Mouse (Mus musculus) midbrain, postnatal 0 days (tissue): Measurements from ENCODE around the gene Myo18b. TPM values are rescaled to one million over a fixed set of nuclear protein-coding genes. Genes with fewer than 3 reads are reported as not detected.
A peak's percentile ranks its signal among the peaks of the same experiment; 100 is the strongest.

Experiments
- ATAC-seq: fragments of 200-750 bp; cut with Nextera tagmentation; 2 replicates; pipeline ENCODE4 v1.8.0; 2017; ENCODE audit warnings: moderate number of reproducible peaks, mild to moderate bottlenecking, moderate TSS enrichment, moderate library complexity; ENCODE audit not compliant: low FRiP score
- DNase-seq: peaks from one replicate; pipeline ENCODE4 v3.0.0-alpha.2; 2015; ENCODE audit warnings: low spot score
- H3K27ac ChIP-seq: fragments of 300-500 bp; sonication (generic); 2 replicates; pipeline ENCODE4 v1.5.1; 2014; ENCODE audit warnings: low read depth, mild to moderate bottlenecking, low read length, mixed read lengths
- H3K27me3 ChIP-seq: fragments of 300-500 bp; sonication (generic); 2 replicates; pipeline ENCODE4 v1.6.1; 2014; ENCODE audit warnings: low read length, control low read depth, mixed read lengths; ENCODE audit not compliant: insufficient read depth
- H3K36me3 ChIP-seq: fragments of 300-500 bp; sonication (generic); 2 replicates; pipeline ENCODE4 v1.6.1; 2014; ENCODE audit warnings: low read length, control low read depth, mixed read lengths; ENCODE audit not compliant: insufficient read depth
- H3K4me1 ChIP-seq: fragments of 300-500 bp; sonication (generic); 2 replicates; pipeline ENCODE4 v1.6.1; 2014; ENCODE audit warnings: mild to moderate bottlenecking, control low read depth, antibody characterized with exemption, low read length, mixed read lengths; ENCODE audit not compliant: insufficient read depth
- H3K4me2 ChIP-seq: fragments of 300-500 bp; sonication (generic); 2 replicates; pipeline ENCODE4 v1.6.1; 2014; ENCODE audit warnings: low read depth, mild to moderate bottlenecking, low read length, mixed read lengths; ENCODE audit not compliant: poor library complexity, severe bottlenecking
- H3K4me3 ChIP-seq: fragments of 300-500 bp; sonication (generic); 2 replicates; pipeline ENCODE4 v1.5.1; 2014; ENCODE audit warnings: low read depth, mild to moderate bottlenecking, low read length, moderate library complexity
- H3K9ac ChIP-seq: fragments of 300-500 bp; sonication (generic); replicated peaks from 2 replicates; pipeline ENCODE4 v1.6.1; 2014; ENCODE audit warnings: mild to moderate bottlenecking, low read length, moderate library complexity, mixed read lengths; ENCODE audit not compliant: poor library complexity, severe bottlenecking
- H3K9me3 ChIP-seq: fragments of 300-500 bp; sonication (generic); 2 replicates; pipeline ENCODE4 v1.6.1; 2016; ENCODE audit warnings: low read length, control low read depth
- CTCF ChIP-seq: IDR thresholded peaks from 2 replicates; pipeline ENCODE4 v1.5.1; 2016; ENCODE audit warnings: antibody characterized with exemption, mild to moderate bottlenecking
- WGBS: fragments of 180-500 bp; shearing (Covaris S2); extraction: QIAGEN DNeasy Blood & Tissue Kit; methylation state at CpG from one replicate; pipeline ENCODE4 v1.1.7; 2014; 5-methylcytosine and 5-hydroxymethylcytosine counted together
- polyA plus RNA-seq: library from polyadenylated mRNA; unstranded; fragments of >200 nt; fragmentation: Nextera tagmentation; extraction: Ambion mirVana; gene quantifications from 2 replicates; pipeline ENCODE4 v1.2.1, GENCODE M21; 2015
- total RNA-seq: library from RNA; depleted of rRNA; stranded (reverse); fragments of >200 nt; gene quantifications from 2 replicates; pipeline ENCODE4 v1.2.3, GENCODE M21; 2014

Myo18b gene
- total and polyA plus RNA-seq, 2 experiments from 2014 or later, result 1.3 to 1.9 TPM

DNA sequence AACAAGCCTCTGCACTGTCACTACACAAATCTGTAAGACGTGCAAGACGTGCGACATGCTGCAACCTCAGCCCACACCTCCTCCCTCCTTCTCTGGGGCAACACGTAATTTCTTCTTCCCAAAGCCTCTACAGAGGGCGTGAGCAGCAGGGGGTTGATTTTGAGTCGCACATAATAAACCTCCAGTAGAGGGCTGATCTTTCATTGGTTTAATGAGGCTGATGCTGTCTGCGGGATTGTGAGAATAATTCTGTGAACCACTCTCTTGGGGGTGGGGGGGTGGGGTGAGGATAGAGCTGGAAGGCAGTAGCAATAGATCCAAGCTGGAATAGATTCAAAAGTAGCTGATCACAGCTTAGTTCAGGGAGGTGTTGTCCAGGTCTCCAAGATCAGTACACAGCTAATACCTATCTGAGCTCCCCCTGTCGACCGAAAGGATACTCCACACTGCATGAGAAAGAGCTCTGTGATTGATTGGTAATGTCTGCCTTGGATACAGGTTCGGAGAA is 235.2 kb downstream of the Myo18b start:
- Histone ChIP-seq H3K36me3 (no peaks in the 10 kb centered on the region), H3K9ac (no peak overlapping the region), H3K27ac (no peak overlapping the region), H3K4me1 (peaks cover 19% of the 10 kb centered on the region; the same call in 1 of the 2 replicates), H3K4me3 (no peak overlapping the region), H3K4me2 (peak overlapping the region; percentile 12; the same call in 1 of the 2 replicates), H3K27me3 (no peaks in the 10 kb centered on the region), H3K9me3 (no peaks in the 10 kb centered on the region)
- DNase-seq (peak; percentile 77), ATAC-seq (peak; percentile 28; the same call in 1 of the 2 replicates)
- WGBS, result 28% methylated on average over 10 of the region's 10 CpGs
- 0 out of 2 replicates have a peak, but pooled peaks have one; percentile 38 for TF ChIP-seq CTCF

DNA sequence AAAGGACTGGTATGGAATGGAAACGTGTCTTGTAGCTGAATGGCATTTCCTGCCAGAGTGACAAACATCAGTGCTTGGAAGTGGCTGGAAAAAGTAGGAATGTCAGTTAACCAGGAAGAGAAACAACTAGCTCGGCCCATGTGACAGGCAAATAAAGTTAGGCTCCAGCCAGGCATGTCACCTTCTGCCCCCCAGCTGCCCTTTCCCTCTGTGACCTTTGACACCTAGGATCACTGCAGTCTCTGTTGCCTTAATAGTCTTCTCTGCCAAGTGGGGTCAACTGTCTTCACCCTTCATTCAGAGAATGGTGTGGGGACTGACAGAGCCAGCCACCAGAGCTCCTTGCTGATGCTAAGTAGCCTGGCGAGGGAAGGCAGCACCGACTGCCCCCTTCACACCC is 236.9 kb downstream of the Myo18b start:
- Histone ChIP-seq H3K4me2 (no peak overlapping the region), H3K27me3 (no peaks in the 10 kb centered on the region), H3K4me1 (peaks cover 19% of the 10 kb centered on the region), H3K27ac (no peak overlapping the region), H3K9ac (no peak overlapping the region), H3K4me3 (no peak overlapping the region), H3K9me3 (no peaks in the 10 kb centered on the region), H3K36me3 (no peaks in the 10 kb centered on the region)
- TF ChIP-seq CTCF, result no peak
- ATAC-seq (no peak), DNase-seq (no peak)
- WGBS, result 45% methylated on average over 4 of the region's 4 CpGs

DNA sequence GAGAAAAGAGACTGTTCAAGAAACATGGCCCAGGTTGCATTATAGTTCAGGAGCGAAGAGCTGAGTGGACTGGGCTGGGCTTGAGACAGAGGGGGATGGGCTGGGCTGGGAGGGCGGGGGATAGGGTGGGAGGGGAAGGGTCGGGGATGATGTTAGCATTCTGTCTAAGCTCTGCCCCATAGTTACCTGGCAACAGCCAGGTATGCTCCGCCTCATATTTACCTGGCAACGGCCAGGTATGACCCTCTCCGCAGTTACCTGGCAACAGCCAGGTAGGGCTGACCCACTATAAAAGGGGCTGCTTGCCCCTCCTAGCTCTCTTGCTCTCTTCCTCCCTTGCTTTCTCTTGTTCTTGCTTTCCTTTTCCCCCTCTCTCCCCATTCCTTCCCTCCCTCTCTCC is 239.4 kb downstream of the Myo18b start:
- no peak for TF ChIP-seq CTCF
- no peaks in the 10 kb centered on the region for H3K36me3 ChIP-seq
- H3K4me2 ChIP-seq, result no peak overlapping the region
- H3K4me3 ChIP-seq, result no peak overlapping the region
- H3K4me1 ChIP-seq, result peaks cover 21% of the 10 kb centered on the region
- no peaks in the 10 kb centered on the region for H3K9me3 ChIP-seq
- WGBS, result 9% methylated on average over 5 of the region's 6 CpGs
- no peaks in the 10 kb centered on the region for H3K27me3 ChIP-seq
- ATAC-seq, result no peak
- no peak for DNase-seq
- H3K27ac ChIP-seq, result no peak overlapping the region
- no peak overlapping the region for H3K9ac ChIP-seq

GRCm38 (mm10) chr5:112655986-112656541 is 240.1 kb downstream of the Myo18b start:
- under 1% methylated on average over 15 of the region's 15 CpGs for WGBS
- H3K27me3 ChIP-seq, result no peaks in the 10 kb centered on the region
- peak overlapping the region; percentile 42 for H3K4me2 ChIP-seq
- TF ChIP-seq CTCF, result no peak
- ATAC-seq (peak; percentile 24; the same call in 1 of the 2 replicates), DNase-seq (peak; percentile 45)
- H3K9ac ChIP-seq, result peak overlapping the region; percentile 44; the same call in 1 of the 2 replicates
- H3K27ac ChIP-seq, result no peak overlapping the region
- peaks cover 21% of the 10 kb centered on the region for H3K4me1 ChIP-seq
- H3K36me3 ChIP-seq, result no peaks in the 10 kb centered on the region
- H3K4me3 ChIP-seq, result peak overlapping the region; percentile 10; the same call in 1 of the 2 replicates
- H3K9me3 ChIP-seq, result no peaks in the 10 kb centered on the region

GRCm38 (mm10) chr5:112655529-112655928 is 240.6 kb downstream of the Myo18b start:
- TF ChIP-seq CTCF, result no peak
- no peak overlapping the region for H3K27ac ChIP-seq
- H3K4me1 ChIP-seq, result peaks cover 21% of the 10 kb centered on the region
- ATAC-seq, result peak; percentile 60
- peak overlapping the region; percentile 42 for H3K4me2 ChIP-seq
- peak; percentile 37 for DNase-seq
- H3K36me3 ChIP-seq, result no peaks in the 10 kb centered on the region
- H3K9me3 ChIP-seq, result no peaks in the 10 kb centered on the region
- H3K9ac ChIP-seq, result peak overlapping the region; percentile 44; the same call in 1 of the 2 replicates
- WGBS, result 2% methylated on average over 13 of the region's 14 CpGs
- H3K27me3 ChIP-seq, result no peaks in the 10 kb centered on the region
- H3K4me3 ChIP-seq, result peak overlapping the region; percentile 10; the same call in 1 of the 2 replicates

- Histone ChIP-seq H3K4me3 (no peak overlapping the region), H3K4me1 (peaks cover 21% of the 10 kb centered on the region), H3K9me3 (no peaks in the 10 kb centered on the region), H3K9ac (no peak overlapping the region), H3K36me3 (no peaks in the 10 kb centered on the region), H3K27ac (no peak overlapping the region), H3K4me2 (no peak overlapping the region), H3K27me3 (no peaks in the 10 kb centered on the region)
- TF ChIP-seq CTCF, result no peak; the same call in 1 of the 2 replicates
- DNase-seq (peak; percentile 84), ATAC-seq (no peak)
- WGBS, result 69% methylated on average over 4 of the region's 4 CpGs
Observed at GRCm38 (mm10) chr5:112652036-112652435, 244.1 kb downstream of the Myo18b start.
